Mouse (Mus musculus) kidney, embryonic 16.5 days (tissue): Measurements from ENCODE around the gene Tmem258. TPM values are rescaled to one million over a fixed set of nuclear protein-coding genes. Genes with fewer than 3 reads are reported as not detected.
"Not testable (repeated sequence)": the region's sequence is repeated elsewhere in the genome, so short reads cannot be mapped to it uniquely, and the experiment has no call there.

Experiments used
- ATAC-seq: fragments of 200-750 bp; cut with Nextera tagmentation; 2 replicates; pipeline ENCODE4 v1.8.0; 2017; ENCODE audit warnings: moderate TSS enrichment; ENCODE audit not compliant: low FRiP score, low TSS enrichment
- H3K27ac ChIP-seq: fragments of 300-500 bp; sonication (generic); 2 replicates; pipeline ENCODE4 v1.5.1; 2014; ENCODE audit warnings: low read length
- H3K27me3 ChIP-seq: fragments of 300-500 bp; sonication (generic); 2 replicates; pipeline ENCODE4 v1.6.1; 2014; ENCODE audit warnings: low read length, control low read depth, mixed read lengths; ENCODE audit not compliant: insufficient read depth
- H3K36me3 ChIP-seq: fragments of 300-500 bp; sonication (generic); 2 replicates; pipeline ENCODE4 v1.6.1; 2014; ENCODE audit warnings: low read length, control low read depth, mixed read lengths; ENCODE audit not compliant: insufficient read depth
- H3K4me1 ChIP-seq: fragments of 300-500 bp; sonication (generic); 2 replicates; pipeline ENCODE4 v1.6.1; 2014; ENCODE audit warnings: low read length, control low read depth, mixed read lengths; ENCODE audit not compliant: insufficient read depth
- H3K4me2 ChIP-seq: fragments of 300-500 bp; sonication (generic); replicated peaks from 2 replicates; pipeline ENCODE4 v1.6.1; 2014; ENCODE audit warnings: low read depth, low read length
- H3K4me3 ChIP-seq: fragments of 300-500 bp; sonication (generic); 2 replicates; pipeline ENCODE4 v1.5.1; 2014; ENCODE audit warnings: mild to moderate bottlenecking, low read length
- H3K9ac ChIP-seq: fragments of 300-500 bp; sonication (generic); replicated peaks from 2 replicates; pipeline ENCODE4 v1.6.1; 2014; ENCODE audit warnings: low read length
- H3K9me3 ChIP-seq: fragments of 300-500 bp; sonication (generic); 2 replicates; pipeline ENCODE4 v1.6.1; 2016; ENCODE audit warnings: low read length, control low read depth
- WGBS: fragments of 180-500 bp; shearing (Covaris S2); extraction: QIAGEN DNeasy Blood & Tissue Kit; methylation state at CpG from one replicate; pipeline ENCODE4 v1.1.7; 2014; 5-methylcytosine and 5-hydroxymethylcytosine counted together
- polyA plus RNA-seq: library from polyadenylated mRNA; unstranded; fragments of >200 nt; fragmentation: Nextera tagmentation; extraction: Ambion mirVana; gene quantifications from 2 replicates; pipeline ENCODE4 v1.2.1, GENCODE M21; 2015

Gene Tmem258
- 430 and 433 TPM in 2 replicates for polyA plus RNA-seq

DNA sequence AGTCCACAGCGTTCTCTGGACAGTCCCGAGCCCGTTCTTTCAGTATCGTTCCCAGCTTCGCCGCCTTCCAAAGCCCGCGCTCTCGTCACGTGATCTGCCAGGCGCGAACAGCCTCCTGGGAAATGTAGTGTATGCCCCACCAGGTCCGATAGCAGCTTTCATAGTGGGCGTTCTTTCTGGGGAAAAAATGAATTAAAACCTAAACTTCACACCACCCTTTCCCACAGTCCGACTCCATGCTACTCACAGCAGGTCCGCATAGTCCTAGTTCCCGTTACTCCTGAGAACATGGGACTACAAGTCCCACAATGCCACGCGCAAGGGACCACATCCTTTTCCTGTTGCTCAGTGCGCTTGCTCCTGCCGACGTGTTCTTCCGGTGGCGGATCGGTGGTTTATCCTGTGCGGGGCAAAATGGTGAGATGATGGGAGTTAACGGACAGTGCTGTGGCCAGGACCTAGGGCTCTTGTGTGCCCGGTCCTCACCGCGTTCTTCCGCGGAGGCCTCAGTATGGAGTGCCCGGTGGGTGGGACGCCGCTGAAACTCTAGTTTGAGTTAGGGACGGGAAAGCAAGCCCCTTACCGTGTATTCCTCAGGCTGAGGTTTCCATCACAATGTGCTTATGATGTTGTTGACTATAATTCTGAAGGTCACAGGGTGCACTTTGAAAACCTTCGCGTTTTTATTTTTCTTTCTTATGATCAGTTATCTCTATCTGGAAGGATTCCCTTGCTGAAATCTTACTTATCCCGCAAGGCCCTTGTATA is at the start of gene Tmem258, which contains the start of gene Fen1:
Tmem258 (plus strand) TSS at position 167 of the 768 bp plus-strand sequence.
Fen1 (minus strand) TSS at position 322 of the 768 bp plus-strand sequence.
- WGBS, result under 1% methylated on average over 40 of the region's 40 CpGs
- H3K27me3 ChIP-seq, result no peaks in the 10 kb centered on the region
- H3K27ac ChIP-seq, result peak within 1 kb of the TSS; percentile 88
- peak within 1 kb of the TSS; percentile 58 for H3K4me2 ChIP-seq
- peak; percentile 91 for ATAC-seq
- H3K4me1 ChIP-seq, result peaks cover 15% of the 10 kb centered on the region
- H3K9ac ChIP-seq, result peak within 1 kb of the TSS; percentile 84
- H3K4me3 ChIP-seq, result peak within 1 kb of the TSS; percentile 96
- no peaks in the 10 kb centered on the region for H3K9me3 ChIP-seq
- H3K36me3 ChIP-seq, result peaks cover 53% of the 10 kb centered on the region

DNA sequence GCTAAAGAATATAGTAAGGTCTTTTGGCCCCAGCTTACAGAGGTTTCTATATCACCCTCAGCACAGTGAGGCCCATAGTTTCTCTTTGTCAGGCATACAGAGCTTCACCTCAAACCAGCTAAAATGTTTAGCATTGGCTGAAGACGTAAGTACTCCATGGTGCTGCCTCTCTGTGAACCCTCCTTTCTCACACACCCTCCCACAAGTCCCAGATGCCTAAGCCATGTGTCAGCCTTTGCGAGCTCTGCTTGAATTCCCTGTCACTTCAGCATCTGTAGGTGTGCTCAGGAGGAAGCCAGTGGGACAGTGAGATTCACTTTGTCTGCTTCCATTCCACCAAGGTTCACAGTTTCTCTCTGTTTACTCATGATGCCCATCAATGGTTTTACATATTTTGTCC is 46.1 kb upstream of the Tmem258 start:
- no peak overlapping the region for H3K9ac ChIP-seq
- no peak overlapping the region for H3K4me2 ChIP-seq
- peaks cover 5% of the 10 kb centered on the region; the same call in 1 of the 2 replicates for H3K9me3 ChIP-seq
- 81% methylated on average over 2 of the region's 2 CpGs for WGBS
- H3K27ac ChIP-seq, result no peak overlapping the region
- H3K36me3 ChIP-seq, result no peaks in the 10 kb centered on the region
- H3K4me3 ChIP-seq, result no peak overlapping the region
- no peak for ATAC-seq
- no peaks in the 10 kb centered on the region for H3K27me3 ChIP-seq
- H3K4me1 ChIP-seq, result no peaks in the 10 kb centered on the region

DNA sequence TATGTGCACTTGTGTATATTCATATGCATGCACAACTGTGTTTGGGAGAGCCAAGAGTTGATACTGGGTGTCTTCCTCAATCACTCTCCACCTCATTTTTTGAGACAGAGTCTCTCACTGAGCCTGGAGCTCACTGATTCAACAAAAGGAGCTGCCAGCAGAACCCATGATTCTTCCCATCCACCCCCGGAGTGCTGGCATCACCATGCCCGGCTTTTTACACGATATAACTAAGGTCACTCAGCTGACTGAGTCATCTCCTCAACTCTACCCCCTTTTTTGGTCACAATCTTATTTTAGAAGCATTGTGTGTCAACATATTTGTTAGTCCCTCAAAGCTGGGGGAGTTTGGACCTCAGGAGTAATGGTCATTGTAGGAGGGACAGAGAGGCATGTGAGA is 39.9 kb upstream of the Tmem258 start:
- WGBS, result 80% methylated on average over 3 of the region's 3 CpGs
- no peak overlapping the region for H3K4me2 ChIP-seq
- H3K27me3 ChIP-seq, result no peaks in the 10 kb centered on the region
- no peak overlapping the region for H3K4me3 ChIP-seq
- no peak for ATAC-seq
- no peak overlapping the region for H3K27ac ChIP-seq
- H3K4me1 ChIP-seq, result no peaks in the 10 kb centered on the region
- no peaks in the 10 kb centered on the region for H3K9me3 ChIP-seq
- H3K9ac ChIP-seq, result no peak overlapping the region
- H3K36me3 ChIP-seq, result no peaks in the 10 kb centered on the region

DNA sequence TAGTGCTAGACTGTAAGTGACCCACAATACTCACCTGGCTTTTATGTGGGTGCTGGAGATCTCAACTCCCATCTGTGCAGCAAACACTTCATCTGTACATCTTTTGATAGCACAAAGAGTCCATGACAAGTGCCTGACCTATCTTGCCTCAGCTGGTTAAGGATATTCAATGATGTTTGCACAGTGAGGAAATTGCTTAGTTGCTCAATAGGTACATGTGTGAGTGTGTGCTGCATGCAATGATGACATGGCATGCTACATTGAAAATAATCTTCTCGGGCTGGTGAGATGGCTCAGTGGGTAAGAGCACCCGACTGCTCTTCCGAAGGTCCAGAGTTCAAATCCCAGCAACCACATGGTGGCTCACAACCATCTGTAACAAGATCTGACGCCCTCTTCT is 37.9 kb upstream of the Tmem258 start:
- H3K4me2 ChIP-seq, H3K9me3 ChIP-seq, H3K27me3 ChIP-seq, H3K9ac ChIP-seq, ATAC-seq, H3K36me3 ChIP-seq, H3K4me1 ChIP-seq, H3K4me3 ChIP-seq, H3K27ac ChIP-seq: not testable (repeated sequence)
- WGBS, result 96% methylated on average over 3 of the region's 4 CpGs

DNA sequence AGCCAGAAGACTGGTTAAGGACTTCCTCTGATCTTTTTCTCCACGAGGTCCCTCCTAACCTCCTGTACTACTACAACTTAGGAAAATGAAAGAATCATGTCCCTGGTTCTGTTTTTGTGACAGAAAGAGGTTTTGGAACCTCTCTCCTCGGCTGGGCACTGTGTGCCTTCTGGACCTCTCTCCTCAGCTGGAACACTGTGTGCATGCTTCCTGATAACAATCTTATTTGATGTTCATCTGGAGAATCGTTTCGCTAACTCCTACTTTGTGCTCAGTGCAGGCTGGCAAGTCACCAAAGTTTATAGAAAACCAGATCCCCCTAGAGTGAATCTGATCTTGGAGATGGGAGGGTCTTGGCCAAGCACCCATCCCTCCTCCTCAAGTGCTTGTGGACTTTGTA is 36.7 kb upstream of the Tmem258 start:
- no peak overlapping the region for H3K9ac ChIP-seq

DNA sequence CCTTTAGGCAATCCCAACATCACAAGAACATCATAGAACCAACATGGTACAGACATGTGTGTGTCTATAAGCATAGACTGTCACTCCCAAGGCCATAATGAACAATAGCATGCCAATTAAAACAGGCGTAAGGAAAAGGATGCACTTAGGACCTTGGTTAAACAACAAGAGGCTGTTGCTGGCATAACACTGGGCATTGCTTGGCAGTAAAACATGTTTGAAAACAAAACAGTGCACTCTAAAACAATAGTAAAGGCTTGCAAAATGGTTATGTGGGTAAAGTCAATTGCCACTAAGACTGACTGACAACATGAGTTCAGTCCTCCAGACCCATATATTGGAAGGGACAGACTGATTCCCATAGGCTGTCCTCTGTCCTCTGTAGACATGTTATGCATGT is 35.9 kb upstream of the Tmem258 start:
- Histone ChIP-seq H3K4me2 (no peak overlapping the region), H3K4me1 (no peaks in the 10 kb centered on the region), H3K27ac (no peak overlapping the region), H3K36me3 (no peaks in the 10 kb centered on the region), H3K9ac (no peak overlapping the region), H3K27me3 (no peaks in the 10 kb centered on the region), H3K4me3 (no peak overlapping the region), H3K9me3 (no peaks in the 10 kb centered on the region)
- WGBS, result 81% methylated on average over 1 of the region's 1 CpGs
- ATAC-seq, result no peak

More for the DNA sequence above, 36.7 kb upstream of the Tmem258 start:
- Histone ChIP-seq H3K27me3 (no peaks in the 10 kb centered on the region), H3K4me2 (no peak overlapping the region), H3K9me3 (no peaks in the 10 kb centered on the region), H3K4me3 (no peak overlapping the region), H3K4me1 (no peaks in the 10 kb centered on the region), H3K27ac (no peak overlapping the region), H3K36me3 (no peaks in the 10 kb centered on the region)
- no peak for ATAC-seq
- 63% methylated on average over 4 of the region's 4 CpGs for WGBS

DNA sequence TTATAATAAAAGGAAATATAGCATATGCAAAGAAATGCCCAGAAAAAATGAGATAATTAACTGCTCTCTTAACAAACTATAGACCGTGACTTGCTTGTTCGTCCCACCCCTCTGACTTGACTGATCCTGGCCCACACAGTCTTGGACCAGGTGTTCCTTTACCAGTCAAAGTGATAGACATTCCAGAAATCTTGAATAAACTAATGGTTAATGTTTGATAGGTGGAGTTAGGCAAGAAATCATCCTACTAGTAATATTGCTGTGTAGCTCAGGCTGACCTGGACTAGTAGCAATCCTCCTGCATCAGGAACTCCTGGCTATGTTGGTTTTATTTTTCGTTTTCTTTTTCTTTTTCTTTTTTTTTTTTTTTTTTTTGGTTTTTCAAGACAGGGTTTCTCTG is 35.4 kb upstream of the Tmem258 start:
- Histone ChIP-seq H3K4me1 (no peaks in the 10 kb centered on the region), H3K4me2 (no peak overlapping the region), H3K27ac (no peak overlapping the region), H3K9me3 (no peaks in the 10 kb centered on the region), H3K9ac (no peak overlapping the region), H3K4me3 (no peak overlapping the region), H3K36me3 (no peaks in the 10 kb centered on the region), H3K27me3 (no peaks in the 10 kb centered on the region)
- WGBS, result 74% methylated on average over 3 of the region's 3 CpGs
- ATAC-seq, result no peak

DNA sequence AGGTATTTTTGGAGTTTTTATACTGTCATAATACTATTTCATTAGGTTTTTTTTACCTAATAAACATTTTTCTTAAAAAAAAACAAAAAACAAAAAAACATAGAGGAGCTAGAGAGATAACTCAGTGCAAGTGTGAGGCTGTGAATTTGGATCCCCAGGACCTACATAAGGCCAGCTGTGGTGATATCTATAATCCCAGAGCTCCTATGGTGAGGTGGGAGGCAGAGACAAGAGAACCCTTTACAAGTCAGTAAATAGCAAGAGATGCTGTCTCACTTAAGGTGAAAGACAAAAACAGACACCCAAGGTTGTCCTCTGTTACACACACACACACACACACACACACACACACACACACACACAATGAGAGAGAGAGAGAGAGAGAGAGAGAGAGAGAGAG is 34.6 kb upstream of the Tmem258 start:
- Histone ChIP-seq H3K9me3 (no peaks in the 10 kb centered on the region), H3K27ac (no peak overlapping the region), H3K4me1 (no peaks in the 10 kb centered on the region), H3K4me3 (no peak overlapping the region), H3K36me3 (no peaks in the 10 kb centered on the region), H3K9ac (no peak overlapping the region), H3K4me2 (no peak overlapping the region), H3K27me3 (no peaks in the 10 kb centered on the region)
- ATAC-seq, result no peak

DNA sequence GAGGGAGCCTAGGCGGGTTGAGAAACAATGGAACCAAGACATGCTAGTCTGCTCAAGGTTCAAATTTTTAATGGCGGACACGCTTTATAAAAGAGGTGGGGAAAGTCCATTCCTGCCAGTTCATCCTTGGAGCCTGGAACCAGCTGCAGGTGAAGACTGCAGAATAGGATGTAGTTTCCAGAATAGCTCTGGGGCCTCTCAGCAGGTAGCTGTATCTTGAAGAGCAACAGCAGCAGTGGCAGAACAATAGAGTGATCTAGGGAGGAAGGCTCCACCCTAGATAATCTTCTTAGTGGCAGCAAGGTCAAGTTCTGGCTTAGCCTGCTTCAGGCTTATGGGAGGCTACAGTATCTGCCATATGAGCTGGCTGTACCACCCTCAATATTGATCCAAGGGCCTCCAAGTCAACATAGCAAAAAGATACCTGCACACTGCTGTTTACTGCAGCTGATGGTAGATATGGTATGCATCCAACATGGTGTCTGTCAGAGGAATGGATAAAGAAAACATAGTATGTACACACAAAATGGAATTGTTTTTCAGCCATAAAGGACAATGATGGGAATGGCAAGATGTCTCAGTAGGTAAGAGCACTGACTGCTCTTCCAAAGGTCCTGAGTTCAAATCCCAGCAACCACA is 34.0 kb upstream of the Tmem258 start:
- H3K27me3 ChIP-seq, H3K4me3 ChIP-seq, H3K4me1 ChIP-seq, H3K9me3 ChIP-seq, H3K9ac ChIP-seq, H3K4me2 ChIP-seq, H3K27ac ChIP-seq, H3K36me3 ChIP-seq, ATAC-seq: not testable (repeated sequence)
- 97% methylated on average over 3 of the region's 3 CpGs for WGBS

DNA sequence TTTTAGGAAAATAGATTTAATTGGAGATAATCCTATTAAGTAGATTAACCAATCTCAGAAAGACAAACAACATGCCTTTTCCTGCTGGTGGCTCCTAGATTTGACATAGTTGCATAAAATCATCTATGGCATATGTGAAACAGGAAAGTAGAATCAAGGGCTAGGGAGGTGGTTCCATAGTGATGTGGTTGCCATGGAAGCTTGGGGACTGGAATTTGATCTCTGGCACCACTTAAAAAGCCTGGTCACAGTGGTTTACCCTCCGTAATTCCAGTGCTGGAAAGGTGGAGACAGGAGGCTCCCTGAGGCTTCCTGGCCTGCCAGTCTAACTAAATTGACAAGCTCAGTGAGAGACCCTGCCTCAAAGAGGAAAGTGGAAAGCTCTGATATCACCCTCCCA is 33.3 kb upstream of the Tmem258 start:
- 43% methylated on average over 1 of the region's 1 CpGs for WGBS
- Histone ChIP-seq H3K4me1 (no peaks in the 10 kb centered on the region), H3K27ac (no peak overlapping the region), H3K9me3 (no peaks in the 10 kb centered on the region), H3K4me3 (no peak overlapping the region), H3K9ac (no peak overlapping the region), H3K4me2 (no peak overlapping the region), H3K27me3 (no peaks in the 10 kb centered on the region), H3K36me3 (no peaks in the 10 kb centered on the region)
- no peak for ATAC-seq
